Mouse (Mus musculus) limb, embryonic 11.5 days (tissue): ENCODE data around the gene Zswim9. TPM values are rescaled to one million over a fixed set of nuclear protein-coding genes. Genes with fewer than 3 reads are reported as not detected.
A peak's percentile ranks its signal among the peaks of the same experiment; 100 is the strongest.
"Not testable (repeated sequence)": the region's sequence is repeated elsewhere in the genome, so short reads cannot be mapped to it uniquely, and the experiment has no call there.

Experiments
- ATAC-seq: fragments of 200-750 bp; cut with Nextera tagmentation; 2 replicates; pipeline ENCODE4 v1.8.0; 2017; ENCODE audit warnings: low read depth; ENCODE audit not compliant: insufficient number of reproducible peaks, low FRiP score, low TSS enrichment
- DNase-seq: peaks from one replicate; pipeline ENCODE4 v3.0.0-alpha.2; 2015; ENCODE audit warnings: low spot score
- H3K27ac ChIP-seq: fragments of 300-500 bp; sonication (generic); replicated peaks from 2 replicates; pipeline ENCODE4 v1.5.1; 2014; ENCODE audit warnings: low read depth, mild to moderate bottlenecking, low read length
- H3K27me3 ChIP-seq: fragments of 300-500 bp; sonication (generic); 2 replicates; pipeline ENCODE4 v1.6.1; 2014; ENCODE audit warnings: mild to moderate bottlenecking, low read length, mixed read lengths; ENCODE audit not compliant: control insufficient read depth, insufficient read depth
- H3K36me3 ChIP-seq: fragments of 300-500 bp; sonication (generic); 2 replicates; pipeline ENCODE4 v1.6.1; 2014; ENCODE audit warnings: mild to moderate bottlenecking, low read length, moderate library complexity, mixed read lengths; ENCODE audit not compliant: control insufficient read depth, insufficient read depth
- H3K4me1 ChIP-seq: fragments of 300-500 bp; sonication (generic); 2 replicates; pipeline ENCODE4 v1.6.1; 2014; ENCODE audit warnings: low read length, mixed read lengths; ENCODE audit not compliant: control insufficient read depth, insufficient read depth
- H3K4me2 ChIP-seq: fragments of 300-500 bp; sonication (generic); 2 replicates; pipeline ENCODE4 v1.6.1; 2014; ENCODE audit warnings: low read depth, mild to moderate bottlenecking, moderate library complexity; ENCODE audit not compliant: severe bottlenecking
- H3K4me3 ChIP-seq: fragments of 300-500 bp; sonication (generic); 2 replicates; pipeline ENCODE4 v1.5.1; 2014; ENCODE audit warnings: low read depth, low read length
- H3K9ac ChIP-seq: fragments of 300-500 bp; sonication (generic); 2 replicates; pipeline ENCODE4 v1.6.1; 2014; ENCODE audit warnings: mild to moderate bottlenecking, low read length
- H3K9me3 ChIP-seq: fragments of 300-500 bp; sonication (generic); 2 replicates; pipeline ENCODE4 v1.6.1; 2016; ENCODE audit warnings: low read length; ENCODE audit not compliant: control insufficient read depth
- WGBS: fragments of 180-500 bp; shearing (Covaris S2); extraction: QIAGEN DNeasy Blood & Tissue Kit; methylation state at CpG from one replicate; pipeline ENCODE4 v1.1.7; 2014; 5-methylcytosine and 5-hydroxymethylcytosine counted together
- polyA plus RNA-seq: library from polyadenylated mRNA; unstranded; fragments of >200 nt; fragmentation: Nextera tagmentation; extraction: Ambion mirVana; gene quantifications from 2 replicates; pipeline ENCODE4 v1.2.1, GENCODE M21; 2014

The Zswim9 gene
- polyA plus RNA-seq, 1 experiment from 2014 or later: 5.1 TPM

DNA sequence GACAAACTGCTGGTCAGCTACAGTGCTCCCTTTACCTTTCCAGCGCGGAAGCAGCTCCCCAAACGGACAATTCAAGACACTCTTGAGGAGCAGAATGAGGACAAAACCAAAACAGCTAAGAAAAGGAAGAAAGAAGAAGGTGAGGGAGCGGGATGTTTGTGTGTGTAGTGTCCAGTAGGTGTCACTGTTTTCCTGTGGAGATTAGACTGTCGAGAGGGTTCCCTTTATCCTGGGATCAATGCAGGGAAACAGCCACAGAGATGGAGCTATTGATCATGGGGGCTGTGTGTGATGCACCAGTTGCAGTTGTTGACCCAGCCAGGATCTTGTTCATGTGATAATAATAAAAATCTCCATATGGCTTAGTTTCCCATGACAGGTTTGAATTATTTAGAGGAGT, 10.1 kb upstream of the Zswim9 start:
- peaks cover 24% of the 10 kb centered on the region for H3K36me3 ChIP-seq
- H3K27ac ChIP-seq: no peak overlapping the region
- no peak overlapping the region for H3K4me3 ChIP-seq
- H3K4me2 ChIP-seq: no peak overlapping the region
- no peaks in the 10 kb centered on the region for H3K9me3 ChIP-seq
- H3K4me1 ChIP-seq: no peaks in the 10 kb centered on the region
- H3K27me3 ChIP-seq: no peaks in the 10 kb centered on the region
- DNase-seq (no peak), ATAC-seq (0 out of 2 replicates have a peak, but pooled peaks have one; percentile 44)
- WGBS: 67% methylated on average over 5 of the region's 5 CpGs
- no peak overlapping the region for H3K9ac ChIP-seq

DNA sequence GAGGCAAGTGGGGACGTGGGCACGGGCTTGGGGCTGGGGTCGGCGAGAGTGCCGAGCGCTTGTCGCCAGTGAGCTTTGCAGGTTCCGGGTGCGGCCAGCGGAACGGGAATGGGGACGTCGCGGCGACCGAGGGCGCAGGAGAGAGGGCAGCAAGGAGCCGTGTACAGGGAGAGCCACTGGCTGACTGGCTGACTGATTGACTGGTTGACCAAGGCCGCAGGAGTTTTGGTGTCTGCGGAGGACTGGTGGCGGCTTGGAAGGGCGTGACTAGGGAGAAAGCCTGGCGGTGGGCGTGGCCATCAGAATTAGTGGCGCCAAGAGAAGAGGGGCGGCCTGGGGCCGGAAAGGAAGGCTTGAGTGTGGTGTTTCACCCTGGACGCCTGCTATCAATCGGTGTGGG, 436 bp upstream of the Zswim9 start:
- peak; percentile 69 for ATAC-seq
- H3K9me3 ChIP-seq, DNase-seq, H3K4me1 ChIP-seq, H3K27ac ChIP-seq, H3K27me3 ChIP-seq: not testable (repeated sequence)
- peak overlapping the region; percentile 78; the same call in 1 of the 2 replicates for H3K9ac ChIP-seq
- peak overlapping the region; percentile 52 for H3K4me3 ChIP-seq
- peak overlapping the region; percentile 76; the same call in 1 of the 2 replicates for H3K4me2 ChIP-seq
- WGBS: 0% methylated on average over 8 of the region's 29 CpGs
- peaks cover 13% of the 10 kb centered on the region for H3K36me3 ChIP-seq

DNA sequence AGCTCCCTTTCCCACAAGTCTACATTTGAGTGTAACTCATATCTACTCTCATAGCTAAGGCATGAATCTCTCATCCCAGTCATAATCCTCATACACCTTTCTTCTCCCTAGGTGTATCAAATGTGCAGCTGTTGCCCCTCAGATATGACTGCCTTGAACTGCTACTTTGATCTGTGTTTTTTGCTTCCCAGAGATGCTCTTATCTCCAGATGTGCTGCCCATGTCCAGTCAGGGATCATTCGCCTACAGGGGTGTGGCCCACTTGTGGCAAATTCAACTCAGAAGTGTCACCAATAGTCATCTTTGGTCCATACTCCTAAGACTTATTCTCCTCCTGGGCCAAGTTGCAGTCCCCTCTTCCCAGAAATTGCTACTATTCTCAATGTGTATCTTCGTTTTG, 688 bp downstream of the Zswim9 start:
- H3K9ac ChIP-seq: peak overlapping the region; percentile 78
- ATAC-seq (0 out of 2 replicates have a peak, but pooled peaks have one; percentile 0), DNase-seq (no peak)
- H3K4me2 ChIP-seq: peak overlapping the region; percentile 76
- H3K4me3 ChIP-seq: peak overlapping the region; percentile 52
- H3K27ac ChIP-seq: peak overlapping the region; percentile 62; the same call in 1 of the 2 replicates
- WGBS: 30% methylated on average over 2 of the region's 2 CpGs
- peaks cover 11% of the 10 kb centered on the region for H3K36me3 ChIP-seq
- H3K27me3 ChIP-seq: no peaks in the 10 kb centered on the region
- no peaks in the 10 kb centered on the region for H3K4me1 ChIP-seq
- no peaks in the 10 kb centered on the region for H3K9me3 ChIP-seq

- Histone ChIP-seq H3K4me2 (peak within 1 kb of the TSS; percentile 76), H3K27me3 (no peaks in the 10 kb centered on the region), H3K9ac (peak within 1 kb of the TSS; percentile 78), H3K27ac (peak within 1 kb of the TSS; percentile 62; the same call in 1 of the 2 replicates), H3K4me1 (no peaks in the 10 kb centered on the region), H3K9me3 (no peaks in the 10 kb centered on the region), H3K36me3 (peaks cover 7% of the 10 kb centered on the region; the same call in 1 of the 2 replicates), H3K4me3 (peak within 1 kb of the TSS; percentile 52)
- ATAC-seq (no peak), DNase-seq (no peak)
- WGBS: 96% methylated on average over 16 of the region's 16 CpGs
Measured at GRCm38 (mm10) chr7:13277081-13277480, 1.4 kb downstream of the Zswim9 start, which contains the start of gene Lig1. Gene Lig1, plus strand, starts transcription at chr7:13277283.

DNA sequence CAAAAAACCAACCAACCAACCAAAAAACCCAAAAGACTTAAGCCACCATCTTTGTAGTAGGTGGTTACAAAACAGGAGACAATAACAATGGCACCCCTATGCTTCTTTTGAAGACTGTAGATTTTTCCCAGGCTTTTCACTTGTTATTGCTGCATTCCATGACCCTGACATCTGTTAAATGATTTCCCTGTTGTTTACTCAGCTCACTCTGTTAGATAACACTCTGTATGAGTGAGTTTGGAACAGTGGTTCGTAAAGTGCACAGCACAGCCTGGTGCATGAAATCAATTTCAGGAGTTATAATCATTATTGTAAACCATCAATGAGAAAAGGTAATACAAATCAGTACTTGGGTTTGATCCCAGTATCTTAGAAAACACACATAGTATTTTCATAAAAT, 6.8 kb downstream of the Zswim9 start:
- WGBS: 97% methylated on average over 1 of the region's 1 CpGs

DNA sequence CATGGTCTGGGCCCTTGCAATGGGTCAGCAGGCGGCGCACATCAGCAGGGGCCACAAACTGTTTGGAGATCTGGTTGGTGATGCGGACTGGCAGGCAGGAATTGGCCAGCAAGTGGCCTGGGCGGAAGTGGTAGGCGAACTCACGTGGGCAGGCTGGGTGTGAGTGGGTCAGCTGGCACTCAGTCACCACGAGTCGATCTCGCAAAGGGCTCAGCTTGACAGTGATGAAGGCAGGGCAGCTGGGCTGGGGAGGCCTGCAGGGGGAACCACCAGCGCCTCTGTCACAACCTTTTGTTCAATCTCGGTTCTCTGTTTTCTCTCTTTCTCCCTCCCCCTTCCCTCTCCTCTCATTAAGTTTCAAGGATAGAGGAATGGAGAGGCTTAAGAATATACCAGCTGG, 9.1 kb downstream of the Zswim9 start:
- WGBS: 81% methylated on average over 11 of the region's 11 CpGs
- no peak for ATAC-seq

More for the DNA sequence above, 6.8 kb downstream of the Zswim9 start:
- Histone ChIP-seq H3K4me1 (no peaks in the 10 kb centered on the region), H3K9ac (no peak overlapping the region), H3K4me3 (no peak overlapping the region), H3K4me2 (no peak overlapping the region), H3K9me3 (no peaks in the 10 kb centered on the region), H3K27ac (no peak overlapping the region), H3K27me3 (no peaks in the 10 kb centered on the region), H3K36me3 (no peaks in the 10 kb centered on the region; the same call in 1 of the 2 replicates)
- no peak for ATAC-seq
- DNase-seq: no peak

DNA sequence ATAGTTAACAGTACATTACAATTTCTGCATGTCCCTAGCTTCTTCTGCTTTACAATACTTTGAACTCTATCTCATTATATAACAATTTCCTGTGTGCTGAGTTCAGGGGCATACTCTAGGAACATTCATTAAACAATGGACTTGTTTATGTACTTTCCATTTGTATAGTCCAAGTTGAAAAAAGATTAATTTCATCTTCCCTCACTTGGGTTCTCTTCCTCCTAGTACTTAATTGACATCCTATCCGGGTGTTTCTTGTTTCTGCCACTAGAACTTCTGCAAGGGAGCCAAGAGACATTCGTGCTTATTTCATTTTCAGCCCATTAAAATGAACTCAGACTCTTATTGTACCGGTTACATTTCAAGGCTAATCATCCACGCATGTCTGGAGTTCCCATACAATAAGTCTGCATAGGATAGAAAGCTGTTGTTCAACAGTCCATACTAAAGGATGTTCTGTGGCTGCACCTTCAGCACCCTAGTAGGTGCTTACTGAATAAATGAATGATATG, 9.7 kb downstream of the Zswim9 start:
- H3K27ac ChIP-seq: no peak overlapping the region
- H3K36me3 ChIP-seq: no peaks in the 10 kb centered on the region
- no peaks in the 10 kb centered on the region for H3K4me1 ChIP-seq
- no peak overlapping the region for H3K9ac ChIP-seq
- no peak overlapping the region for H3K4me2 ChIP-seq
- H3K27me3 ChIP-seq: no peaks in the 10 kb centered on the region
- no peak for ATAC-seq
- WGBS: 91% methylated on average over 4 of the region's 4 CpGs
- DNase-seq: no peak
- H3K9me3 ChIP-seq: no peaks in the 10 kb centered on the region
- H3K4me3 ChIP-seq: no peak overlapping the region

More for the DNA sequence above, 9.1 kb downstream of the Zswim9 start:
- no peaks in the 10 kb centered on the region for H3K4me1 ChIP-seq
- H3K4me3 ChIP-seq: no peak overlapping the region
- no peak overlapping the region for H3K9ac ChIP-seq
- H3K27me3 ChIP-seq: no peaks in the 10 kb centered on the region
- no peak for DNase-seq
- no peaks in the 10 kb centered on the region for H3K36me3 ChIP-seq
- no peaks in the 10 kb centered on the region for H3K9me3 ChIP-seq
- H3K27ac ChIP-seq: no peak overlapping the region
- H3K4me2 ChIP-seq: no peak overlapping the region

GRCm38 (mm10) chr7:13264396-13264795, 14.1 kb downstream of the Zswim9 start:
- WGBS: 79% methylated on average over 2 of the region's 2 CpGs
- Histone ChIP-seq H3K9ac (no peak overlapping the region), H3K9me3 (no peaks in the 10 kb centered on the region), H3K36me3 (no peaks in the 10 kb centered on the region), H3K4me2 (no peak overlapping the region), H3K4me1 (no peaks in the 10 kb centered on the region), H3K27ac (no peak overlapping the region), H3K27me3 (no peaks in the 10 kb centered on the region), H3K4me3 (no peak overlapping the region)
- ATAC-seq: no peak
- no peak for DNase-seq

- no peak for DNase-seq
- no peak overlapping the region for H3K9ac ChIP-seq
- 84% methylated on average over 5 of the region's 5 CpGs for WGBS
- no peaks in the 10 kb centered on the region for H3K9me3 ChIP-seq
- H3K36me3 ChIP-seq: no peaks in the 10 kb centered on the region
- no peak for ATAC-seq
- H3K4me1 ChIP-seq: no peaks in the 10 kb centered on the region
- no peak overlapping the region for H3K27ac ChIP-seq
- no peaks in the 10 kb centered on the region for H3K27me3 ChIP-seq
- no peak overlapping the region for H3K4me2 ChIP-seq
- no peak overlapping the region for H3K4me3 ChIP-seq
Measured at GRCm38 (mm10) chr7:13263851-13264250, 14.7 kb downstream of the Zswim9 start.
